ENCODE assay signal across 23 mouse cellular contexts in the genomic region with DNA sequence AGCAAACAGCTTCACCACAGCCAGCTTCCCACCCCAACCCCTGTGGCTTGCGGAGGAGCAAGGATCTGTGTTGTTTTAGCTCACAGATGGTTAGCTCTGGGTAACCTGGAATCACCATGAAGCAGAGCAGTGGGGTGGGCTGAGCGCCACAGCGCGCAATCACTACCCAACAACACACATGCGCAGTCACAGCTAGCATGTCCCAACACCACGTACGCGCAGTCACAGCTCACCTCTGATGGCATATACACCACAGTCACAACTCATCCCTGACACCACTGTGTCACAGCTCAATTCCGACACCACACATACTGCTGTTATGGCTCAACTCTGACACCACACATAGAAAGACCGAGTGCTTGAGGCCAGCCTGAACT.
DNase-seq lines count a peak whose midpoint lies in the region; ATAC-seq and TF ChIP-seq lines count a peak whose summit lies in the region.
"Had no signal": no experiment of that assay in that cellular context is flagged by ENCODE, and none has a peak within 500 bp of the region (broad histone marks: within the 10 kb centered on the region; RNA-seq: fewer than 3 reads in every experiment).

No protein-coding gene starts in this region.

- no peak overlapping the region for H3K27ac ChIP-seq in heart, embryonic 11.5 days (ENCODE audit: low read depth, low read length)
- no peak overlapping the region for H3K27ac ChIP-seq in lung, embryonic 14.5 days (ENCODE audit: low read depth)
- no peak overlapping the region for H3K27ac ChIP-seq in testis, adult 2 months (ENCODE audit: control insufficient read depth, insufficient read depth, low read depth, low read length)
- H3K27ac ChIP-seq: heart, adult 2 months; hindbrain, postnatal 0 days; limb, embryonic 12.5 days; liver, embryonic 13.5 days; midbrain, embryonic 13.5 days; stomach, embryonic 15.5 days had no signal

- no peaks in the 10 kb centered on the region for H3K36me3 ChIP-seq in heart, embryonic 11.5 days (ENCODE audit: control insufficient read depth, insufficient read depth, low read length)
- no peaks in the 10 kb centered on the region for H3K36me3 ChIP-seq in lung, embryonic 14.5 days (ENCODE audit: insufficient read depth)
- H3K36me3 ChIP-seq in testis, adult 2 months (ENCODE audit: control insufficient read depth, insufficient read depth, low read length), result no peaks in the 10 kb centered on the region
- H3K36me3 ChIP-seq: limb, embryonic 12.5 days; liver, embryonic 13.5 days; midbrain, embryonic 13.5 days; stomach, embryonic 15.5 days had no signal

- no peaks in the 10 kb centered on the region for H3K9me3 ChIP-seq in heart, embryonic 11.5 days (replicated peaks; ENCODE audit: control insufficient read depth, low read length)
- H3K9me3 ChIP-seq in lung, embryonic 14.5 days (ENCODE audit: low read depth, low read length), result no peaks in the 10 kb centered on the region
- H3K9me3 ChIP-seq: limb, embryonic 12.5 days; liver, embryonic 13.5 days; midbrain, embryonic 13.5 days; stomach, embryonic 15.5 days had no signal

- no peak overlapping the region for H3K4me3 ChIP-seq in heart, embryonic 11.5 days (ENCODE audit: low read depth, low read length)
- H3K4me3 ChIP-seq in lung, embryonic 14.5 days (ENCODE audit: low read depth, low read length), result no peak overlapping the region
- H3K4me3 ChIP-seq in testis, adult 2 months (ENCODE audit: control insufficient read depth, low read depth, low read length), result peak overlapping the region; percentile 57; the same call in 1 of the 2 replicates
- H3K4me3 ChIP-seq: heart, adult 2 months; limb, embryonic 12.5 days; liver, embryonic 13.5 days; midbrain, embryonic 13.5 days; stomach, embryonic 15.5 days had no signal

- no peaks in the 10 kb centered on the region for H3K4me1 ChIP-seq in heart, embryonic 11.5 days (ENCODE audit: control insufficient read depth, insufficient read depth, low read length)
- H3K4me1 ChIP-seq in lung, embryonic 14.5 days (ENCODE audit: insufficient read depth), result no peaks in the 10 kb centered on the region
- no peaks in the 10 kb centered on the region for H3K4me1 ChIP-seq in testis, adult 2 months (ENCODE audit: control insufficient read depth, insufficient read depth, low read length)
- H3K4me1 ChIP-seq: liver, embryonic 13.5 days; midbrain, embryonic 13.5 days; stomach, embryonic 15.5 days had no signal

- H3K4me2 ChIP-seq in heart, embryonic 11.5 days, result no peak overlapping the region
- H3K4me2 ChIP-seq in lung, embryonic 14.5 days, result no peak overlapping the region
- H3K4me2 ChIP-seq: limb, embryonic 12.5 days; liver, embryonic 13.5 days; midbrain, embryonic 13.5 days; stomach, embryonic 15.5 days had no signal

- TF ChIP-seq CTCF in lung, embryonic 14.5 days (IDR thresholded peaks at IDR 0.05; ENCODE audit: low read depth), result no peak
- TF ChIP-seq CTCF in testis, adult 2 months (IDR thresholded peaks at IDR 0.05; ENCODE audit: control insufficient read depth, insufficient read depth, insufficient replicate concordance, low read depth, low read length), result no peak

- peak; percentile 81 for DNase-seq in heart, adult 11 months
- no peak for DNase-seq in lung, embryonic 14.5 days
- no peak for DNase-seq in lung, postnatal 14 days
- DNase-seq in testis, postnatal 14 days (ENCODE audit: low spot score), result no peak
- DNase-seq in adrenal gland, postnatal 14 days, result no peak
- DNase-seq in cerebellum, adult 9-10 months, result no peak
- DNase-seq: adrenal gland, postnatal 25 days; cerebellum, adult 2 months; gastrocnemius, postnatal 10 days; heart, adult 2 months; heart, postnatal 36 days; kidney, adult 18-20 months; kidney, postnatal 14 days; liver, embryonic 13.5 days; retina, postnatal 1 day; spleen, adult 18-20 months; thymus, postnatal 25 days had no signal

- H3K9ac ChIP-seq in heart, embryonic 11.5 days (ENCODE audit: low read depth, low read length), result no peak overlapping the region
- no peak overlapping the region for H3K9ac ChIP-seq in lung, embryonic 14.5 days
- H3K9ac ChIP-seq: limb, embryonic 12.5 days; liver, embryonic 13.5 days; midbrain, embryonic 13.5 days; stomach, embryonic 15.5 days had no signal

- WGBS in heart, embryonic 11.5 days (ENCODE audit: insufficient replicate concordance), result 87% methylated on average over 10 of the region's 10 CpGs
- 83% methylated on average over 10 of the region's 10 CpGs for WGBS in lung, embryonic 14.5 days

- ATAC-seq in heart, embryonic 11.5 days (replicated peaks; ENCODE audit: insufficient number of reproducible peaks, low FRiP score, low TSS enrichment), result no peak
- peak; percentile 52; the same call in 1 of the 2 replicates for ATAC-seq in lung, embryonic 14.5 days (ENCODE audit: insufficient read depth)
- ATAC-seq: hindbrain, postnatal 0 days; midbrain, embryonic 13.5 days had no signal

- H3K27me3 ChIP-seq in heart, embryonic 11.5 days (ENCODE audit: control insufficient read depth, insufficient read depth, low read length), result no peaks in the 10 kb centered on the region
- no peaks in the 10 kb centered on the region for H3K27me3 ChIP-seq in lung, embryonic 14.5 days (ENCODE audit: insufficient read depth, low read length)
- no peaks in the 10 kb centered on the region for H3K27me3 ChIP-seq in testis, adult 2 months (ENCODE audit: control insufficient read depth, insufficient read depth, low read length)
- H3K27me3 ChIP-seq: limb, embryonic 12.5 days; liver, embryonic 13.5 days; midbrain, embryonic 13.5 days; stomach, embryonic 15.5 days had no signal

- no peak for TF ChIP-seq POLR2A in testis, adult 2 months (IDR thresholded peaks at IDR 0.05; ENCODE audit: control insufficient read depth, low read depth, low read length)
